Mouse (Mus musculus) heart, adult 2 months (tissue): ENCODE measurements at regions not wholly inside any gene's neighbourhood (a gene's known extent, or its start where the extent isn't known, plus 50 kb on each side); places are given as distances from the start of the nearest gene placed in this dataset.

Source experiments
- CTCF ChIP-seq: fragments of 200-600 bp; IDR thresholded peaks from 2 replicates; pipeline ENCODE4 v1.8.1; 2022; ENCODE audit warnings: antibody characterized with exemption, mild to moderate bottlenecking, moderate library complexity
- POLR2A ChIP-seq: fragments of 200-500 bp; IDR thresholded peaks from 2 replicates; pipeline ENCODE4 v1.6.1; 2011; ENCODE audit warnings: mild to moderate bottlenecking, low read depth, low read length, control low read depth; ENCODE audit not compliant: insufficient read depth

- no peak for TF ChIP-seq POLR2A
- no peak for TF ChIP-seq CTCF
These were observed 92.0 kb upstream of the Zfp644 start for GRCm38 (mm10) chr5:106789136-106789535.
